Mouse (Mus musculus) frontal cortex, adult (tissue): Measurements from ENCODE around the gene Snx15.

ENCODE experiments used
- ATAC-seq: cut with Nextera tagmentation; 2 replicates; pipeline ENCODE4 v1.9.2; 2017; ENCODE audit warnings: mild to moderate bottlenecking, moderate library complexity, mixed read lengths; ENCODE audit not compliant: low TSS enrichment

Gene Snx15

GRCm38 (mm10) chr19:6071261-6071660 is 56.8 kb downstream of the Snx15 start:
- ATAC-seq: no peak

DNA sequence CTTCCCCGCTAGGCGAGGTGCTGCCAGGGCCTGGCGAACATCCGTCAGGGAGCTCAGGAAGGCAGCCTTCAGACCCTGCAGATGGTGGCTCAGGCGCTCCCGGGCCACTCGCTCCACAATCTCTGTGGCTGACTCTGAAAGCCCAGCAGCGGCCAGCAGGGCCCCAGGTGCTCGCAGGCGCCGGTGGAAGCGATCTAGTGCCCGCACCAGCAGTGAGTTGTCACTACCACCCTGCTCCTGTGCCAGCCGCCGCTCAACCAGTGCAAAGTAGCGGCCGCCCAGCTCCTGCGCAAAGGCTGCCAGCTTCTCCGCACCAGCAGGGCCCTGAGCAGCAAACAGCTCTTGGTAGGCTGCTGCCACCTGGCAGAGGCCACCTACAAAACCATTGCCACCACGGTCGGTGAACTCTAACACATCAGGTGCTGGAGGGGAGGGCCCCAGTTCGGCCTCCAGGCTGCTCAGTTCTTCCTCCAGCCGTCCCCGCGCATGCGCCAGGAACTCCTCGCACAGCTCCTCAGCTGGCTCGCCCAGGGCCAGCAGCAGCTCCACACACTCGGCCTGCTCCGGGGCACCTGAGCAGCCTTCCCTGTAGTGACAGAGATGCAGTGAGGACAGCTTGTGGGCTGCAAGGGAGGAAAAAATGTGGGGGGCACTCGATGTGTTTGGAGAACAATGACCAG is 57.4 kb downstream of the Snx15 start:
- ATAC-seq: no peak

GRCm38 (mm10) chr19:6069851-6070250 is 58.3 kb downstream of the Snx15 start:
- ATAC-seq: no peak
